Mouse (Mus musculus): ENCODE results near the gene Nfil3.

GRCm38 (mm10) chr13:53007781-53008180 lies 26.9 kb upstream of the Nfil3 start:
- TF ChIP-seq POLR2A (IDR thresholded peaks at IDR 0.05; ENCODE audit: borderline replicate concordance, extremely low read depth, insufficient read depth, insufficient read length, poor library complexity, severe bottlenecking) (no peak), CTCF (IDR thresholded peaks at IDR 0.05; ENCODE audit: borderline replicate concordance, extremely low read depth, insufficient read depth, insufficient read length) (no peak)
